ENCODE assay signal across 8 mouse cellular contexts in genomic region chr15:77358320-77359040, GRCm38 (mm10). TPM values are rescaled to one million over a fixed set of nuclear protein-coding genes. Genes with fewer than 3 reads are reported as not detected.
A peak's percentile ranks its signal among the peaks of the same experiment; 100 is the strongest.
DNase-seq lines count a peak whose midpoint lies in the region; ATAC-seq lines count a peak whose summit lies in the region.

No protein-coding gene starts in this region.

- H3K36me3 ChIP-seq in embryonic facial prominence, embryonic 13.5 days: no peaks in the 10 kb centered on the region
- no peaks in the 10 kb centered on the region for H3K36me3 ChIP-seq in kidney, embryonic 14.5 days (ENCODE audit: control insufficient read depth, insufficient read depth, low read length)
- no peaks in the 10 kb centered on the region for H3K36me3 ChIP-seq in limb, embryonic 15.5 days

- H3K27ac ChIP-seq in embryonic facial prominence, embryonic 13.5 days: peak overlapping the region; percentile 93
- no peak overlapping the region for H3K27ac ChIP-seq in kidney, embryonic 14.5 days (ENCODE audit: low read depth, low read length)
- H3K27ac ChIP-seq in limb, embryonic 15.5 days: peak overlapping the region; percentile 89

- peak overlapping the region; percentile 58 for H3K4me2 ChIP-seq in embryonic facial prominence, embryonic 13.5 days
- H3K4me2 ChIP-seq in kidney, embryonic 14.5 days (replicated peaks; ENCODE audit: low read depth, low read length): peak overlapping the region; percentile 48
- H3K4me2 ChIP-seq in limb, embryonic 15.5 days: peak overlapping the region; percentile 53

- H3K4me3 ChIP-seq in embryonic facial prominence, embryonic 13.5 days: peak overlapping the region; percentile 31
- peak overlapping the region; percentile 30; the same call in 1 of the 2 replicates for H3K4me3 ChIP-seq in kidney, embryonic 14.5 days (ENCODE audit: low read length)
- peak overlapping the region; percentile 33 for H3K4me3 ChIP-seq in limb, embryonic 15.5 days

- H3K9ac ChIP-seq in embryonic facial prominence, embryonic 13.5 days: peak overlapping the region; percentile 71
- peak overlapping the region; percentile 51; the same call in 1 of the 2 replicates for H3K9ac ChIP-seq in kidney, embryonic 14.5 days (ENCODE audit: low read depth, low read length)
- no peak overlapping the region for H3K9ac ChIP-seq in limb, embryonic 15.5 days

- WGBS in embryonic facial prominence, embryonic 13.5 days: 5% methylated on average over 29 of the region's 29 CpGs
- 6% methylated on average over 28 of the region's 29 CpGs for WGBS in kidney, embryonic 14.5 days
- WGBS in limb, embryonic 15.5 days: 3% methylated on average over 27 of the region's 29 CpGs

- peak; percentile 80 to 82 for DNase-seq in urinary bladder, adult 18-20 months (ENCODE audit: low spot score in 2 of 2)
- no peak for DNase-seq in urinary bladder, postnatal 10 days (ENCODE audit: low spot score)
- DNase-seq in heart, adult 9 months (ENCODE audit: low spot score in 2 of 2): peak; percentile 85 to 89
- DNase-seq in spleen, postnatal 36 days (ENCODE audit: low spot score in 2 of 2): peak; percentile 36 to 37

- H3K4me1 ChIP-seq in embryonic facial prominence, embryonic 13.5 days: peaks cover 75% of the 10 kb centered on the region
- H3K4me1 ChIP-seq in kidney, embryonic 14.5 days (ENCODE audit: control insufficient read depth, insufficient read depth, low read length): peaks cover 25% of the 10 kb centered on the region
- peaks cover 42% of the 10 kb centered on the region for H3K4me1 ChIP-seq in limb, embryonic 15.5 days

- H3K27me3 ChIP-seq in embryonic facial prominence, embryonic 13.5 days: no peaks in the 10 kb centered on the region
- H3K27me3 ChIP-seq in kidney, embryonic 14.5 days (ENCODE audit: control insufficient read depth, insufficient read depth, low read length): no peaks in the 10 kb centered on the region; the same call in 1 of the 2 replicates
- H3K27me3 ChIP-seq in limb, embryonic 15.5 days: no peaks in the 10 kb centered on the region

- H3K9me3 ChIP-seq in embryonic facial prominence, embryonic 13.5 days: no peaks in the 10 kb centered on the region
- no peaks in the 10 kb centered on the region for H3K9me3 ChIP-seq in kidney, embryonic 14.5 days (ENCODE audit: control insufficient read depth, low read length)
- no peaks in the 10 kb centered on the region for H3K9me3 ChIP-seq in limb, embryonic 15.5 days

- peak; percentile 90 for ATAC-seq in embryonic facial prominence, embryonic 13.5 days (ENCODE audit: insufficient number of reproducible peaks, insufficient read depth, low FRiP score, low TSS enrichment, low read depth)
- peak; percentile 92 for ATAC-seq in kidney, embryonic 14.5 days (ENCODE audit: low FRiP score, low TSS enrichment)
- peak; percentile 91 for ATAC-seq in limb, embryonic 15.5 days (ENCODE audit: insufficient number of reproducible peaks, low FRiP score, low TSS enrichment, low read depth)
- ATAC-seq in monocyte, adult 5-6 weeks (replicated peaks; ENCODE audit: insufficient number of reproducible peaks, low FRiP score, low TSS enrichment, poor library complexity, severe bottlenecking): peak; percentile 87

RNA-seq across cellular contexts. Expression of gene Apol7a, which starts 40.4 kb away (rescaled TPM):
- polyA plus RNA-seq in embryonic facial prominence, embryonic 13.5 days (2015; fragmentation: Nextera tagmentation; extraction: Ambion mirVana): not detected in 2 replicates
- polyA plus RNA-seq in kidney, embryonic 14.5 days (2014; fragmentation: Nextera tagmentation; extraction: Ambion mirVana): not detected in 2 replicates
- polyA plus RNA-seq in limb, embryonic 15.5 days (2015; fragmentation: Nextera tagmentation; extraction: Ambion mirVana): 0.51 and 0.65 TPM in 2 replicates
- total RNA-seq in monocyte, adult 5-6 weeks (2017): not detected in 3 replicates

RNA-seq across cellular contexts. Expression of gene Rbfox2, which starts 51.7 kb away (rescaled TPM):
- polyA plus RNA-seq in embryonic facial prominence, embryonic 13.5 days (2015; fragmentation: Nextera tagmentation; extraction: Ambion mirVana): 57.8 and 66.7 TPM in 2 replicates
- polyA plus RNA-seq in kidney, embryonic 14.5 days (2014; fragmentation: Nextera tagmentation; extraction: Ambion mirVana): 57.6 and 64.6 TPM in 2 replicates
- 73.2 and 76.6 TPM in 2 replicates for polyA plus RNA-seq in limb, embryonic 15.5 days (2015; fragmentation: Nextera tagmentation; extraction: Ambion mirVana)
- total RNA-seq in monocyte, adult 5-6 weeks (2017): 0.29 TPM in 1 of 3 replicates, not detected in the others

RNA-seq across cellular contexts. Expression of gene Apol9a, which starts 52.5 kb away (rescaled TPM):
- 0.15 TPM in 1 of 2 replicates, not detected in the other for polyA plus RNA-seq in embryonic facial prominence, embryonic 13.5 days (2015; fragmentation: Nextera tagmentation; extraction: Ambion mirVana)
- not detected in 2 replicates for polyA plus RNA-seq in kidney, embryonic 14.5 days (2014; fragmentation: Nextera tagmentation; extraction: Ambion mirVana)
- 0.14 TPM in 1 of 2 replicates, not detected in the other for polyA plus RNA-seq in limb, embryonic 15.5 days (2015; fragmentation: Nextera tagmentation; extraction: Ambion mirVana)
- total RNA-seq in monocyte, adult 5-6 weeks (2017): not detected in 3 replicates
